Comparison of ENCODE assay signal across 15 mouse cellular contexts in genomic region chr4:127600919-127601318, GRCm38 (mm10).
DNase-seq lines count a peak whose midpoint lies in the region; ATAC-seq and TF ChIP-seq lines count a peak whose summit lies in the region.
"Had no signal": no experiment of that assay in that cellular context is flagged by ENCODE, and none has a peak within 500 bp of the region (broad histone marks: within the 10 kb centered on the region; RNA-seq: fewer than 3 reads in every experiment).

No protein-coding gene starts in this region.

- no peak overlapping the region for H3K27ac ChIP-seq in forebrain, postnatal 0 days (ENCODE audit: low read depth, low read length)
- no peak overlapping the region for H3K27ac ChIP-seq in thymus, adult 2 months (ENCODE audit: control insufficient read depth, insufficient read depth, low read length)
- H3K27ac ChIP-seq: kidney, embryonic 15.5 days; limb, embryonic 13.5 days; lung, embryonic 15.5 days had no signal

- 61% methylated on average over 8 of the region's 8 CpGs for WGBS in forebrain, postnatal 0 days
- 91% methylated on average over 8 of the region's 8 CpGs for WGBS in thymus, adult 2 months

- no peak overlapping the region for H3K9ac ChIP-seq in forebrain, postnatal 0 days
- H3K9ac ChIP-seq: kidney, embryonic 15.5 days; limb, embryonic 13.5 days; lung, embryonic 15.5 days had no signal

- no peak for TF ChIP-seq CTCF in forebrain, postnatal 0 days (IDR thresholded peaks at IDR 0.05; ENCODE audit: low read depth)
- TF ChIP-seq CTCF in thymus, adult 2 months (IDR thresholded peaks at IDR 0.05; ENCODE audit: borderline replicate concordance, control insufficient read depth, extremely low read depth, insufficient read depth, low read length, poor library complexity): no peak

- H3K27me3 ChIP-seq in forebrain, postnatal 0 days (ENCODE audit: insufficient read depth, low read length): no peaks in the 10 kb centered on the region
- no peaks in the 10 kb centered on the region for H3K27me3 ChIP-seq in thymus, adult 2 months (ENCODE audit: control insufficient read depth, insufficient read depth, low read length)
- H3K27me3 ChIP-seq: kidney, embryonic 15.5 days; limb, embryonic 13.5 days; lung, embryonic 15.5 days had no signal

- no peak for TF ChIP-seq POLR2A in thymus, adult 2 months (IDR thresholded peaks at IDR 0.05; ENCODE audit: control insufficient read depth, extremely low read depth, insufficient read depth, low read length, poor library complexity)

- H3K36me3 ChIP-seq in forebrain, postnatal 0 days (ENCODE audit: insufficient read depth): no peaks in the 10 kb centered on the region
- no peaks in the 10 kb centered on the region for H3K36me3 ChIP-seq in thymus, adult 2 months (ENCODE audit: control insufficient read depth, insufficient read depth, low read length)
- H3K36me3 ChIP-seq: G1E; kidney, embryonic 15.5 days; limb, embryonic 13.5 days; lung, embryonic 15.5 days had no signal

- peak; percentile 39 to 49 for DNase-seq in cerebellum, postnatal 14 days
- DNase-seq in cerebellum, postnatal 36 days: no peak
- peak; percentile 40 for DNase-seq in forebrain, postnatal 0 days
- peak; percentile 9 to 43 for DNase-seq in layer of hippocampus, postnatal 14 days (ENCODE audit: low spot score in 2 of 2)
- DNase-seq in right cerebral cortex, adult 18-20 months: peak; percentile 85
- DNase-seq in thymus, adult 2 months: no peak
- DNase-seq in gastrocnemius, postnatal 4 days (ENCODE audit: low spot score in 2 of 2): no peak
- DNase-seq: heart, postnatal 4 days; midbrain, embryonic 14.5 days had no signal

- no peaks in the 10 kb centered on the region for H3K9me3 ChIP-seq in forebrain, postnatal 0 days (ENCODE audit: low read length)
- H3K9me3 ChIP-seq: kidney, embryonic 15.5 days; limb, embryonic 13.5 days; lung, embryonic 15.5 days had no signal

- no peak overlapping the region for H3K4me2 ChIP-seq in forebrain, postnatal 0 days (ENCODE audit: low read depth)
- H3K4me2 ChIP-seq: kidney, embryonic 15.5 days; limb, embryonic 13.5 days; lung, embryonic 15.5 days had no signal

- H3K4me1 ChIP-seq in forebrain, postnatal 0 days (ENCODE audit: insufficient read depth): no peaks in the 10 kb centered on the region
- H3K4me1 ChIP-seq in thymus, adult 2 months (replicated peaks; ENCODE audit: control insufficient read depth, insufficient read depth, low read length): no peaks in the 10 kb centered on the region
- H3K4me1 ChIP-seq: kidney, embryonic 15.5 days; limb, embryonic 13.5 days; lung, embryonic 15.5 days had no signal

- ATAC-seq in forebrain, postnatal 0 days: peak; percentile 61
- ATAC-seq in erythroid progenitor cell, adult 5-6 weeks (replicated peaks; ENCODE audit: low FRiP score, poor library complexity, severe bottlenecking): no peak

- no peak overlapping the region for H3K4me3 ChIP-seq in forebrain, postnatal 0 days (ENCODE audit: low read depth, low read length)
- H3K4me3 ChIP-seq in thymus, adult 2 months (ENCODE audit: control insufficient read depth, insufficient read depth, low read length): no peak overlapping the region
- H3K4me3 ChIP-seq: erythroblast, embryonic 14.5 days; kidney, embryonic 15.5 days; limb, embryonic 13.5 days; lung, embryonic 15.5 days had no signal

Comparison
In these comparisons a context has a peak if more than half of its experiments do, and no peak if none do; other contexts are left out.
1. DNase-seq: peak in cerebellum, postnatal 14 days (2 of 2), forebrain, postnatal 0 days (single experiment), layer of hippocampus, postnatal 14 days (2 of 2) and right cerebral cortex, adult 18-20 months (single experiment); none in cerebellum, postnatal 36 days (0 of 2), thymus, adult 2 months (single experiment) and gastrocnemius, postnatal 4 days (0 of 2).